In the genomic region with DNA sequence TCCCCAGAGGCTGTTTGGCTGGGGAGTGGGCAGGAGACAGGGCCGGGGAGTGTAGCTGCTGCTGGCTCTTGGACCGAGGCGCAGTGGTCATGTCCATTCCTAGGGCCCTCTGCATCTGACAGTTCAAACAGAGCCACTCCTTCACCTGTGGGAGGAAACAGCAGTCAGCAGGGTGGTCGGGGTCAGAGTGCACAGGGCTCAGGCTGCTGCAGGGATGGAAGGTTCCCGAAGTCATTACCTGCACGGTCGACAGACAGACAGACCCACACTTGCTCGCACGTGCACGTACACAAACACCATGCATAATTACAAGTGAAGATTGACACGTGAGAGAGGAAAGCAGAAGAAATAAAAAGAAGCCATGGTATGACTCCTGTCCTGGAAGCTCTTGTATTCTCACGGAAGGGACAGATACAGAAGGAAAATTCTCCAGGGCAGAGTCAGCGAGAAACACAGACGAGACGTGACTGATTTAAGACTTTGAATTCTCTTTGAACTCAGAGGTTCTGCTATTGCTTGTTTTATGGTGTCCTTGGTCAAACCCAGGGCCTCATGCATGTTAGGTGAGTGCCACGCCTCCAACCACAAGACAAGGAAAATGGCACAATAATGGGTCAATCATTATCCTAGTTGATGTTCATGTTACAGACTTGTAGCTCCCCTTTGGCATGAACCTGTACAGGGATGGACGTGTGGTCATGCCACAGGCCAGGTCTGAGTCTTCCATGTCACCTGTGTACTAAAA, we compare ENCODE assay signal across 34 mouse cellular contexts. TPM values are rescaled to one million over a fixed set of nuclear protein-coding genes. Genes with fewer than 3 reads are reported as not detected.
DNase-seq lines count a peak whose midpoint lies in the region; ATAC-seq lines count a peak whose summit lies in the region.
"Had no signal": no experiment of that assay in that cellular context is flagged by ENCODE, and none has a peak within 500 bp of the region (broad histone marks: within the 10 kb centered on the region; RNA-seq: fewer than 3 reads in every experiment).

No protein-coding gene starts in this region.

- peak overlapping the region; percentile 36 for H3K27ac ChIP-seq in heart, embryonic 10.5 days
- H3K27ac ChIP-seq in midbrain, embryonic 13.5 days: no peak overlapping the region
- H3K27ac ChIP-seq in midbrain, embryonic 14.5 days (replicated peaks; ENCODE audit: low read depth, low read length): no peak overlapping the region
- H3K27ac ChIP-seq in intestine, embryonic 16.5 days (ENCODE audit: low read length): peak overlapping the region; percentile 97
- peak overlapping the region; percentile 42; the same call in 1 of the 2 replicates for H3K27ac ChIP-seq in stomach, embryonic 16.5 days (ENCODE audit: low read length)
- H3K27ac ChIP-seq: embryonic facial prominence, embryonic 10.5 days; embryonic facial prominence, embryonic 15.5 days; forebrain, embryonic 12.5 days; hindbrain, embryonic 15.5 days; liver, embryonic 14.5 days; macrophage; neural tube, embryonic 12.5 days had no signal

- H3K4me3 ChIP-seq in heart, embryonic 10.5 days: no peak overlapping the region
- H3K4me3 ChIP-seq in midbrain, embryonic 13.5 days (replicated peaks): no peak overlapping the region
- H3K4me3 ChIP-seq in midbrain, embryonic 14.5 days (replicated peaks; ENCODE audit: low read depth, low read length): no peak overlapping the region
- H3K4me3 ChIP-seq in intestine, embryonic 16.5 days (ENCODE audit: low read length): peak overlapping the region; percentile 33
- no peak overlapping the region for H3K4me3 ChIP-seq in stomach, embryonic 16.5 days (replicated peaks; ENCODE audit: low read length)
- H3K4me3 ChIP-seq: embryonic facial prominence, embryonic 10.5 days; embryonic facial prominence, embryonic 15.5 days; forebrain, embryonic 12.5 days; hindbrain, embryonic 15.5 days; myocyte; neural tube, embryonic 12.5 days had no signal

- H3K9me3 ChIP-seq in heart, embryonic 10.5 days: no peaks in the 10 kb centered on the region
- no peaks in the 10 kb centered on the region for H3K9me3 ChIP-seq in midbrain, embryonic 13.5 days
- H3K9me3 ChIP-seq in midbrain, embryonic 14.5 days (ENCODE audit: control insufficient read depth, low read length): no peaks in the 10 kb centered on the region
- H3K9me3 ChIP-seq in intestine, embryonic 16.5 days (ENCODE audit: control insufficient read depth, low read length): no peaks in the 10 kb centered on the region
- no peaks in the 10 kb centered on the region for H3K9me3 ChIP-seq in stomach, embryonic 16.5 days (replicated peaks; ENCODE audit: control insufficient read depth, low read length)
- H3K9me3 ChIP-seq: embryonic facial prominence, embryonic 10.5 days; embryonic facial prominence, embryonic 15.5 days; forebrain, embryonic 12.5 days; hindbrain, embryonic 15.5 days; neural tube, embryonic 12.5 days had no signal

- H3K36me3 ChIP-seq in heart, embryonic 10.5 days: no peaks in the 10 kb centered on the region; the same call in 1 of the 2 replicates
- H3K36me3 ChIP-seq in midbrain, embryonic 13.5 days: peaks cover 32% of the 10 kb centered on the region
- H3K36me3 ChIP-seq in midbrain, embryonic 14.5 days (ENCODE audit: control insufficient read depth, insufficient read depth, low read length): peaks cover 38% of the 10 kb centered on the region
- H3K36me3 ChIP-seq in intestine, embryonic 16.5 days (ENCODE audit: control insufficient read depth, insufficient read depth, low read length): no peaks in the 10 kb centered on the region
- no peaks in the 10 kb centered on the region for H3K36me3 ChIP-seq in stomach, embryonic 16.5 days (ENCODE audit: control insufficient read depth, insufficient read depth, low read length)
- H3K36me3 ChIP-seq: embryonic facial prominence, embryonic 10.5 days; embryonic facial prominence, embryonic 15.5 days had no signal

- 83% methylated on average over 17 of the region's 17 CpGs for WGBS in heart, embryonic 10.5 days
- 87% methylated on average over 17 of the region's 17 CpGs for WGBS in midbrain, embryonic 13.5 days
- 86% methylated on average over 17 of the region's 17 CpGs for WGBS in midbrain, embryonic 14.5 days
- WGBS in intestine, embryonic 16.5 days: 53% methylated on average over 17 of the region's 17 CpGs
- WGBS in stomach, embryonic 16.5 days: 65% methylated on average over 17 of the region's 17 CpGs

- 0 out of 2 replicates have a peak, but pooled peaks have one; percentile 14 for ATAC-seq in midbrain, embryonic 13.5 days
- ATAC-seq in midbrain, embryonic 14.5 days (ENCODE audit: low FRiP score, low TSS enrichment): no peak
- ATAC-seq in intestine, embryonic 16.5 days: peak; percentile 78
- 0 out of 2 replicates have a peak, but pooled peaks have one; percentile 34 for ATAC-seq in stomach, embryonic 16.5 days (ENCODE audit: insufficient read depth, low FRiP score)
- ATAC-seq: inflammation-experienced regulatory T-cells, adult 6 months; midbrain, embryonic 16.5 days had no signal

- no peak for DNase-seq in heart, embryonic 10.5 days (ENCODE audit: low spot score)
- no peak for DNase-seq in heart, postnatal 4 days
- DNase-seq in midbrain, embryonic 14.5 days: no peak
- DNase-seq in kidney, adult 9 months: no peak
- DNase-seq in right cerebral cortex, postnatal 4 days: no peak
- DNase-seq: adrenal gland, postnatal 25 days; cerebellum, postnatal 14 days; gastrocnemius, postnatal 10 days; heart, postnatal 36 days; kidney, postnatal 14 days; liver; lung, adult 2 months; lung, postnatal 10 days; retina, postnatal 1 day; right cerebral cortex, postnatal 25 days; thymus, postnatal 14 days had no signal

- H3K9ac ChIP-seq in midbrain, embryonic 13.5 days (replicated peaks): no peak overlapping the region
- no peak overlapping the region for H3K9ac ChIP-seq in midbrain, embryonic 14.5 days (replicated peaks; ENCODE audit: low read length)
- H3K9ac ChIP-seq in intestine, embryonic 16.5 days (ENCODE audit: low read depth, low read length): peak overlapping the region; percentile 71
- peak overlapping the region; percentile 21; the same call in 1 of the 2 replicates for H3K9ac ChIP-seq in stomach, embryonic 16.5 days (ENCODE audit: low read length)
- H3K9ac ChIP-seq: embryonic facial prominence, embryonic 15.5 days; forebrain, embryonic 12.5 days; hindbrain, embryonic 15.5 days; liver, embryonic 14.5 days; neural tube, embryonic 12.5 days had no signal

- H3K4me2 ChIP-seq in midbrain, embryonic 13.5 days (replicated peaks): no peak overlapping the region
- H3K4me2 ChIP-seq in midbrain, embryonic 14.5 days (ENCODE audit: low read length): no peak overlapping the region
- H3K4me2 ChIP-seq in intestine, embryonic 16.5 days (ENCODE audit: low read depth, low read length): peak overlapping the region; percentile 56
- no peak overlapping the region for H3K4me2 ChIP-seq in stomach, embryonic 16.5 days (ENCODE audit: low read depth, low read length)
- H3K4me2 ChIP-seq: embryonic facial prominence, embryonic 15.5 days; forebrain, embryonic 12.5 days; heart, embryonic 11.5 days; hindbrain, embryonic 15.5 days; neural tube, embryonic 12.5 days had no signal

- H3K27me3 ChIP-seq in heart, embryonic 10.5 days (ENCODE audit: insufficient read depth, poor library complexity, severe bottlenecking): peaks cover 11% of the 10 kb centered on the region; the same call in 1 of the 2 replicates
- H3K27me3 ChIP-seq in midbrain, embryonic 13.5 days: no peaks in the 10 kb centered on the region
- no peaks in the 10 kb centered on the region for H3K27me3 ChIP-seq in midbrain, embryonic 14.5 days (ENCODE audit: control insufficient read depth, insufficient read depth, low read length)
- H3K27me3 ChIP-seq in intestine, embryonic 16.5 days (replicated peaks; ENCODE audit: control insufficient read depth, insufficient read depth, low read length): no peaks in the 10 kb centered on the region
- H3K27me3 ChIP-seq in stomach, embryonic 16.5 days (ENCODE audit: control insufficient read depth, insufficient read depth, low read length): no peaks in the 10 kb centered on the region
- H3K27me3 ChIP-seq: embryonic facial prominence, embryonic 15.5 days; hindbrain, embryonic 15.5 days; neural tube, embryonic 12.5 days had no signal

- H3K4me1 ChIP-seq in heart, embryonic 10.5 days: peaks cover 25% of the 10 kb centered on the region
- H3K4me1 ChIP-seq in midbrain, embryonic 13.5 days (replicated peaks): no peaks in the 10 kb centered on the region
- H3K4me1 ChIP-seq in midbrain, embryonic 14.5 days (ENCODE audit: control insufficient read depth, insufficient read depth, low read length): no peaks in the 10 kb centered on the region
- peaks cover 19% of the 10 kb centered on the region for H3K4me1 ChIP-seq in intestine, embryonic 16.5 days (ENCODE audit: control insufficient read depth, insufficient read depth, low read length)
- 0 out of 2 replicates have a peak, but pooled peaks cover 3% of the 10 kb centered on the region for H3K4me1 ChIP-seq in stomach, embryonic 16.5 days (ENCODE audit: control insufficient read depth, insufficient read depth, low read length)
- H3K4me1 ChIP-seq: embryonic facial prominence, embryonic 15.5 days; forebrain, embryonic 12.5 days; hindbrain, embryonic 15.5 days; neural tube, embryonic 12.5 days had no signal

RNA-seq across cellular contexts. Expression of a gene that starts 32.2 kb away (rescaled TPM):
- polyA plus RNA-seq in heart, embryonic 10.5 days (2016; fragmentation: Nextera tagmentation; extraction: Ambion mirVana): 80.7 and 84.4 TPM in 2 replicates
- total RNA-seq in heart, postnatal 4 days (2021): 10 to 100 TPM; 42.2 to 45.1 TPM
- polyA plus RNA-seq in midbrain, embryonic 13.5 days (2015; fragmentation: Nextera tagmentation; extraction: Ambion mirVana): 56.3 and 62.5 TPM in 2 replicates
- polyA plus RNA-seq in midbrain, embryonic 14.5 days (2014; fragmentation: Nextera tagmentation; extraction: Ambion mirVana): 38.0 and 43.8 TPM in 2 replicates
- 105 and 109 TPM in 2 replicates for polyA plus RNA-seq in intestine, embryonic 16.5 days (2015; fragmentation: Nextera tagmentation; extraction: Ambion mirVana)
- 75.1 and 82.7 TPM in 2 replicates for polyA plus RNA-seq in stomach, embryonic 16.5 days (2015; fragmentation: Nextera tagmentation; extraction: Ambion mirVana)

RNA-seq across cellular contexts. Expression of a gene that starts 43.5 kb away (rescaled TPM):
- polyA plus RNA-seq in heart, embryonic 10.5 days (2016; fragmentation: Nextera tagmentation; extraction: Ambion mirVana): 31.8 and 33.1 TPM in 2 replicates
- total RNA-seq in heart, postnatal 4 days (2021): 10 to 100 TPM; 62.6 to 63.4 TPM
- 46.2 and 55.6 TPM in 2 replicates for polyA plus RNA-seq in midbrain, embryonic 13.5 days (2015; fragmentation: Nextera tagmentation; extraction: Ambion mirVana)
- 54.8 and 56.2 TPM in 2 replicates for polyA plus RNA-seq in midbrain, embryonic 14.5 days (2014; fragmentation: Nextera tagmentation; extraction: Ambion mirVana)
- polyA plus RNA-seq in intestine, embryonic 16.5 days (2015; fragmentation: Nextera tagmentation; extraction: Ambion mirVana): 20.3 and 22.3 TPM in 2 replicates
- 31.2 and 32.8 TPM in 2 replicates for polyA plus RNA-seq in stomach, embryonic 16.5 days (2015; fragmentation: Nextera tagmentation; extraction: Ambion mirVana)

RNA-seq across cellular contexts. Expression of a gene that starts 46.4 kb away (rescaled TPM):
- 1.6 TPM in 2 replicates for polyA plus RNA-seq in heart, embryonic 10.5 days (2016; fragmentation: Nextera tagmentation; extraction: Ambion mirVana)
- not detected for total RNA-seq in heart, postnatal 4 days (2021)
- 0.11 and 0.23 TPM in 2 replicates for polyA plus RNA-seq in midbrain, embryonic 13.5 days (2015; fragmentation: Nextera tagmentation; extraction: Ambion mirVana)
- not detected in 2 replicates for polyA plus RNA-seq in midbrain, embryonic 14.5 days (2014; fragmentation: Nextera tagmentation; extraction: Ambion mirVana)
- polyA plus RNA-seq in intestine, embryonic 16.5 days (2015; fragmentation: Nextera tagmentation; extraction: Ambion mirVana): 1.8 and 2.0 TPM in 2 replicates
- 7.8 and 8.7 TPM in 2 replicates for polyA plus RNA-seq in stomach, embryonic 16.5 days (2015; fragmentation: Nextera tagmentation; extraction: Ambion mirVana)
- total RNA-seq: heart, postnatal 36 days; layer of hippocampus, postnatal 10 days; left cerebral cortex, postnatal 4 days; megakaryocyte-erythroid progenitor cell, adult 5-6 weeks had no signal
- polyA plus RNA-seq: kidney, embryonic 14.5 days; midbrain, embryonic 16.5 days had no signal

Comparison
In these comparisons a context has a peak if more than half of its experiments do, and no peak if none do; other contexts are left out.
1. H3K27ac ChIP-seq: peak in heart, embryonic 10.5 days (single experiment), intestine, embryonic 16.5 days (single experiment) and stomach, embryonic 16.5 days (single experiment); none in midbrain, embryonic 13.5 days (single experiment) and midbrain, embryonic 14.5 days (single experiment).
2. H3K9ac ChIP-seq: peak in intestine, embryonic 16.5 days (single experiment) and stomach, embryonic 16.5 days (single experiment); none in midbrain, embryonic 13.5 days (single experiment) and midbrain, embryonic 14.5 days (single experiment).